Mouse (Mus musculus) spleen, postnatal 4 days (tissue): ENCODE measurements around the gene Areg.

Experiments
- DNase-seq, 2 experiments: peaks; one replicate each; pipeline ENCODE4 v3.0.0; 2022; ENCODE audit warnings: low spot score in 2 of 2

Areg gene

DNA sequence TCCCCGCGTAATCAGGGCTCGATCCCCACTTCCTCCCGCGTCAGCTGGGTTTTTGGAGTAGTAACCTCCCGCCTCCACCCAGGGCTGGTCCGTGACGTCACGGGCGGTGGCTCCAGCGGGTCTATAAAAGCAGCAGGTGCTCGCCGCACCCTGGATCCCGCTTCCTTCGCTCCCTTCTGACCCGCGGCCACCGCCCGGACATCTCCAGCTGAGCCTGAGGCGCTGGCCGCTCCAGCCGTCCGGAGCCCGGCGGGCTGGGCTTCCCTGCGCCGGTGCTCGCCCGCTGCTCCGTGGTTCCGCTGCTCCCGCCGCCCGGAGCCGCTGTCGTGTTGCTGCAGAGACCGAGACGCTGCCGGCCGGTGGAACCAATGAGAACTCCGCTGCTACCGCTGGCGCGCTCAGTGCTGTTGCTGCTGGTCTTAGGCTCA lies at the start of gene Areg:
Gene Areg, plus strand, starts transcription at position 154 of the 428 bp plus-strand sequence.
- peak in 1 of 2 experiments; percentile 61 for DNase-seq

DNA sequence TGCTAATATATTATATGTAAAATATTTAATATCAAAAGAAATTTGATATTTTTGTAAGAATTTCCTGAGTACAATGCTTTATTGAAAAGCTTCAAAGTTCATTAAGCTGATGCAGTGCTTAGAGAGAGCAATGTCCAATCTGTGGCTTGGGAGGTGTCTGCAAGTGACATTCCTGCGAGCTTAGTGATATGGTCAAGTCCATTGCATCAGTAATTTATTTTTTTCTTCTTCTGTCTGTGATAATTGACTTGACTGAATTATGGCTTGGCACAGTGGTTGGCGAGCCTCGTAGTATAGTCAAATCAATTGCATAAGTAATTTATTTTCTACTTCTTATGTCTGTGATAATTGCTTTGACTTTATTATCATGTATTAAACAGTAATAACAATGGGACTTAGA lies 49.1 kb upstream of the Areg start:
- no peak for DNase-seq

DNA sequence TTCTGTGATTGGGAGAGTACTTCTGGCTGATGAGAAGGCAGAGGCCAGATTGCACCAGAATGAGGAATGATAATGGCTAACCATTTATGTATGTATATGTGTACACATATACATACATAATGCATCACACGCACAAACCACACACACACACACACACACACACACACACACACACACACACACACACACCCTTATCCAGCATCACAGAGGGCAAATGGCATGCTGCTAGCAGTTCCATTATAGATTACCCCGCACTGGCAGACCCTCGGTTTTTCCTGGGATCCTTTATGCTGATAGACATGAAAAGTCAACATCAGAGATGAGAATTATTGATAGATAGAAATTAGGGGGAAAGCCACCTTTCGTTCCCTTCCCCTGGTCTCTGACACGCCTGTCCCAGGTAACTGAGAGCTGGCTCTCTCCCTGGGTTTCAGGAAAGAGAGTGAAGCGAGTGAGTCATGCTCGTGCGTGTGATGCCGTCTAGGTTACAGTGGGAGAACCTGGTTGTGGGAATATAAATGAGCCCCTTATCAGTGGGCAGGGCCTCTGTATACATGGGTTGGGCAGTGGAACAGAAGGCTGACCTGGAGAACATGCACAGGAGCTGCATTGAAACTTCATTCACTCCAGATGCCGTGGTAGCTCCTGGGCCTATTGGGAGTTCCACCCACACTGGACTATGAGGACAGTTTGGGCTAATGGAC lies 41.3 kb upstream of the Areg start:
- DNase-seq, result no peak

DNA sequence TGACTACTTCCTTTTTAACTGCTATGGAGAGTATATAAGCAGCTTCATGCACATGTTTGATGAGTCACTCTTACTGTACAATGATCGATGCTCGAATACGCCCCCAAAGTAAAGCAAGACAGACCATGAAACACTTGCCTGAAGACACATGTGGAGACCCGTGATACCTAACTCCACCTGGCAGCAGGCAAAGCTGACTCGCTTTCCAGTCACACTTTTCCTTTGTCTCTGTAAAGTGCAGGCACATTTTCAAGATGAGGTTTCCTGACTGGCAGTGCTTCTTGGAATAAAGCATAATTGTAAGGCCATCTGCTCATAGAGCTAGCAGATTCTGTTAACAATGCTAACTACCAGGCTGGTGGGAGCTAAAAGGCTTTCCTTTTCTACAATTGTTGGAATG lies 37.7 kb upstream of the Areg start:
- DNase-seq, result no peak

DNA sequence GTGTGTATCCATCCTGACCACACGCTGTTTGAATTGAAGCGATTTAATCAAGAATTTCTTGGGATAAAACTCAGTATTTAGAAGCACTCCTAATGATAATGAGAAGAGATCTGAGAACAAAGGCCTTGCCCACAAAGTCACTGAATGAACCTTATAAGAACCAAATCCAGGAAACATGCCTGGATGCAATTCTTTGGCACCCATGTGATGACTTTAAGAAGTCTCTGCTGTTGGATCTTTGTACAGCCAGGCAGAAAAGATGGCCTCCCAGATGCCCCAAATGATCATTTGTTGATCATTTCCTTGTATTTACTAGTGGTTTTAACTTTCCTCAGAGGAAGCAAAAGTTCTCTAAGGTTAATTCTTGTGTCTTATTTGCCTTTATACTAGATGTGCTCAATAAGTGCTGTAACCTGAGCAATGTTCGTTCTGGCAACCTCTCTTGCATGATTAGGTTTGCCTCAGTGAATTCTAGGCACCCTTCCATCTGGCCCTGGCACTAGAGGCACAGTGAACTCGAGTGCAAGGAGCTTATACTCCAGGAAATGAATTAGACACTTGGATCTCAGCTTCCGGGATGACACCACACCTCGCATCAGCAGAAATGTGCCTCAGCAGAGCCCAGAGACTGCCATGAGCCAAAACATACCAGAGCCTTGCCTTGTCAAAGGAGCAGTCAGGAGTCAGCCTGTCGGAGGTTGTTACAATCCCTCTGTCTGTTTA lies 35.3 kb upstream of the Areg start:
- DNase-seq, result no peak

DNA sequence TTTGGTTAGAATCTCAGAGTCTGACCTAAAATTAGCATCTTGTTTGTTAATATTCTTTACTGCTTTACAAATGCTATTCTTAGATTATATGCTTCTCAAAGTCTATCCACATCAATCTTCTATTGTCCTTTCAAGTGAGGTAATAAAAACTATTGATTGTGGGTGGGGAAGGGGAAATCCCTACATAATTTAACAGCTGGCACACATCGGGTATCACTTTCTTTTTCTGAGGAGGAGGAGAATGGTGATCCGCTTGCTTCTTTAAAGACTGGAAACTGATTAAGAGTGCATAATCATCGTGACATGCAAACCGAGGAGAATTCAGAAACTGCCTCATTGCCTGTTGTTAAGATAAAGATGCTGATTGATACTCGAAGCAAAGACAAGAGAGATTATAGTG lies 33.2 kb upstream of the Areg start:
- no peak for DNase-seq

DNA sequence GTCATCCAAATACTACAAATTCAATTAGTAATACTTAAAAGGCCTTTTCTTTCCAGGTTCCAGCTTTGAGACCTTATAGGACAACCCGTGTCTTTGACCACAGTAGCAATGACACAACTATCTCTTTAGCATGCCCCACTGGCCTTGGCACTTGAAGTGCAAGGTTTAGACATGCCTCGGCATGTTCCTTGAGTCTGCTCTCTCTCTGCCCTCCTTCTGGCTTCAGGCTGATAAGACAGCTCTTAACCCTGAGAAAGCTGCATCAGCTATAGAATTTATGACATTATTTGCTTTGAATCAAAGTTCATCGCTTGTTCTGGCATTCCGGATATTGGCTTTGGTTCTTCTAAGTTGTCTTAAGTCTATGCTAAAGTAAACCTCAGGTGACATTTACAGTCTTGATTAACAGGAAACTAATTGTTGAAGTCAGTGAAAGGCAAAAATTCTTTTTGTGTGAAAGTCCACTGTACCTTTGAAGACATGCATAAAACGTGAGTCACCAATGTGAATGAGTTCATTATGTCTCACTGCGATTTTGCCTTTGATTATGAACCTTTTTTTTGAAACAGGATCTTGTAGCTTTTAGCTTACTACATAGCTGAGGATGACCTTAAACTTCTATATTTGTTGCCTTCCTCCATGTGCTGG lies 29.3 kb upstream of the Areg start:
- no peak for DNase-seq

DNA sequence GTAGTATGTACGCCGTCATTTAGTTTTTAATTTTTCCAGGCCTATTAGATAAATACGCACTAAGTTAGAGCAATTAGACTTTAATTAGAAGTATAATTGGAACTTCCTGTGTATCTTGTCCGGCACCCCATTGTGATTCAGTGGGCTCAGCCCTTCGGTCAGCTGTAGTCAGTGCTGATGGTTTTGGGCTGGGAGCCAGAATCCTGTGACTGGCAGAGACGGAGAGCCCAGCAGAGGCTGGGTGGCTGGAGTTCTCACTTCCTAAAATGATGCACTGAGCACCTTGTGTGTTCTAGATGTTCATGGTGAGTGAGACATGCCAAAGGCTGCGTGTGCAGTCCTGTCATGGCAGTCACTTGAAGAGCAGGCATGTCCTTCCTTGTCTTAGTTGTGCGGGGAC lies 28.4 kb upstream of the Areg start:
- no peak for DNase-seq

DNA sequence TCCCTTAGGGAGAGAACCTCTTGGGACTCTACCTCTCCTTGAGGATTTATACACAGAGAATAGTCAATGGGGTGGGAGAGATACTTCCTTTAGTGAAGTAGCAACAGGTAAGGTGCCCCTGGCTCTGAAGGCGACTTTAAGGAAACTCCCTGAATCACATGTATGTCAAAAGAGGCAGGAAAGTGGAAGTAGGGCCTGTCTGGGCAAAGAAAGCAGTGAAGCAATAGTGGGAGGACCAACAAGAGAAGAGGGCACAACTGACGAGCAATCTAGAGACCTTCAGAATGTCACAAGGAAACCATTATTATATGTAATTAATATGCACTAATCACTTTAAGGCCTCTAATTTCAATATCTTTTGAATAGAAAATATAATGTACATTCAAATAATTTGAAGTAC lies 25.4 kb upstream of the Areg start:
- DNase-seq, result no peak

DNA sequence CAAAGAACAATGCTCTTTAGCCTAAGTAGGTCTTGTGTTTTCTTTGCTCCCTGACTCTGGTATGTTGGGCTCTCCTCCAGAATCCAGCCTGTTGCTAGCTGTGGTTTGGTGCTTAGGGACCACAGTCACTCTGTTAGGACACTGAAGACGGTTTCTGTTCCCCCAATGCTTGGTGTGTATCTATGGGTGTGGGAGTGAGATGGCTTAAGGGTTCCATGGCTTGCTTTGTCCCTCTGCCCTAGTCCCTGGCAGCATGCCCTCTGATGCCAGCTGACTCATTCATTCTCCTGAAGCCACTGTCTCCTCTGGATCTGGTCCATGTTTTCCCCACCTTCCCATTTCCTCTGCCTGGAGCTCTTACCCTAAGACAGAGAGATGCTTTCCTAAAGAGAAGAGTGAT lies 24.8 kb upstream of the Areg start:
- no peak for DNase-seq

DNA sequence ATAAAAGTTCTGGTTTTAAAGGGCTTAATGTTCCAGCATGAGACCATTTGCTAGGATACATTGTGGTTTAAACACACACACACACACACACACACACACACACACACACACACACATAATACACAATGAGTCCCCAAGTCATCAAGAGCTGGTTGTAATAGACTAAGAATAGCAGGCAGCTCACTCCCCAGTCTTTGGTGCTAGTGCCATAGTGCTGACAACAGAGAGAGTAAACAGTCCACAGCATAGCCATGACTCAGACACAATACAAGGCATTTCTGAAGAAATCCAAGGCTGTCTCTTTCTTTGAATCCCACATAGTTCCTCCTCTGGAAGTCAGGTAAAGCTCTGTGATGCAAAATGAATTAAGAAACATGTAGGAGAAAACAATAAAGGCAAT lies 20.8 kb upstream of the Areg start:
- no peak for DNase-seq

DNA sequence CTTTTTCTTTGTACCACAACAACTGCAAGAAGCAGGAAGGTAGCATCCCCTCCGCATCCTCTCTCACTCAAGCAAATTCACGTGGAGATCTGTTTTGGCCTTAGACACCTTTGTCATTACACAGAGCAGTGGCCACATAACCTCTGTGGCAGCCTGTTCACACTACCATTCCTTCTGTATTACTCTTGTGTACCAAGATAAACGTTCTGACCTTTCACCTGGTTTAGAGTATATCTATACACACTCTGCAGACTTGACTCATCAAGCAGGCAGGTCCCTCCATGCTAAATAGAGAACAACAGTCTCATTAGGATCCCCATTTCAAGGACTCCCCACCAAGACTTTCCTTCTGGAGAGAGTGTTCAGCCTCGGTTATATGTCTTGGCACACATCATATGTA lies 16.0 kb upstream of the Areg start:
- DNase-seq, result no peak

DNA sequence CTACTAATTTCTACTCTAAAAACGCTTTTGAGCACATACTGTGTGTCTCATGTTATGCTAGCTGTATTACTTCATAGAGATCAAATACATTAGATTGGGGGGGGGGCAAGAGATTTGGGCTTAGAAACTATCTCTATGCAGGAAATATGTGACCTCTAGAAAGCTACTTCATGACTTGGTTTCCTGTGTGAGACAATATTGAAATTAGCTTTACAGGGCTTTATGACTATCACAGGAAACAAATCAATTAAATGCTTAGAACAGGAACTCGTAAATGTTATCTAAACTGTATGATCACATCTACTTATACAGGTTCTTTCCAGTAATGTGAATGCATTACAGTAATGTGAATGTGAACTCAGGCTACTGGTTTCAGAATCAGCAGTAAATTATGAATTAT lies 15.3 kb upstream of the Areg start:
- no peak for DNase-seq

DNA sequence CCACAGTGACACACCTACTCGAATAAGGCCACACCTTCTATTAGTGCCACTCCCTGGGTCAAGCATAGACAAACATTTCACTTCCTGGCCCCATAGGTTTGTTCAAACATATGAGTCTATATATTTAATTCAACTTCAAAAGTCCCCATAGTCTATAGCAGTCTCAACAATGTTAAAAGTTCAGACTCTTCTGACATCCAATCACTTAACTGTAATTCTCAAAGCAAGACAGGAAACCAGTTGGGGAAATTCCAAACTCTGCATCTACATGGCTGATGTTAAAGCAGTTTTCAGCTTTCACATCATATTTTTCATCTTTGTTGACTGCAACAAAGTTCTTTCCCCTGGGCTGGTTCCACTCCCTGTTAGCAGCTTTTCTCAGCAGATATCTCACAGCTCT lies 12.8 kb upstream of the Areg start:
- no peak for DNase-seq

DNA sequence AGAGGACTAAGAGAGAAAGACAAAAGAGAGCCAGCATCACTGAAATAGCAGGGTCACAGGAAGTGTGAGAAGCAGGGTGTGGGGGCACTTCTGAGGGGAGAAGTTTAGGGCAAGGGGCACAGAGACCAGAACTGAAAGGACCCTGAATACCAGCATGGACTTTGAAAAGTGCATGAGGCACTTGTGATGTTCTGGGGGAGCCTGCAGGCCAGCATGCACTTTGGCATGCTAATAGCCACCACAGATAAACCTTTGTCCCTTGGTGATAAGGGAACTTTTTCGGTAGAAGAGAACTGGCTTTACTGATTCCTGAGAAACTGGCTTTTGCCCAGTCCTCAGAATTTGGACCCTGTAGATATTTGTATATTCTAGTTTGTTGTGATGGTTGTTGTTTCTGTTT lies 4.4 kb upstream of the Areg start:
- no peak for DNase-seq

DNA sequence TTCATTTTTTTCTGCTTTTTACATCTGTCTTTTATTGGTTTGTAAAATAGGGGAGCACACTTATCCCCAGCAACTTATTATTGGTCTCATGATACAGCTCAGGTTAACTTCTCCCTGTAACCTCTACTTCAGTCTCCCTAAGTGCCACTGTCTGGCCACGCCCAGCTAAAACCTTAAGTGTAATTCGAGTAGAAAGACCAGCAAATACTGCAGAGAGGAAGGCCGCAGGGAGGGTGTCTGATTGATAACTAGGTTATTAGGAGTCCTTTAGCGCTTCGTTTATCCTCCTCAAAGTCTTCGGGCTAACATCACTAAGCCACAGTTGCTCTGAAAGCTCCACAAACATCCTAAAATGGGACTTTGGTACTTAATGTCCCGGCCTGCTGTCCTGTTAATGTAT lies 429 bp upstream of the Areg start:
- DNase-seq, result no peak

DNA sequence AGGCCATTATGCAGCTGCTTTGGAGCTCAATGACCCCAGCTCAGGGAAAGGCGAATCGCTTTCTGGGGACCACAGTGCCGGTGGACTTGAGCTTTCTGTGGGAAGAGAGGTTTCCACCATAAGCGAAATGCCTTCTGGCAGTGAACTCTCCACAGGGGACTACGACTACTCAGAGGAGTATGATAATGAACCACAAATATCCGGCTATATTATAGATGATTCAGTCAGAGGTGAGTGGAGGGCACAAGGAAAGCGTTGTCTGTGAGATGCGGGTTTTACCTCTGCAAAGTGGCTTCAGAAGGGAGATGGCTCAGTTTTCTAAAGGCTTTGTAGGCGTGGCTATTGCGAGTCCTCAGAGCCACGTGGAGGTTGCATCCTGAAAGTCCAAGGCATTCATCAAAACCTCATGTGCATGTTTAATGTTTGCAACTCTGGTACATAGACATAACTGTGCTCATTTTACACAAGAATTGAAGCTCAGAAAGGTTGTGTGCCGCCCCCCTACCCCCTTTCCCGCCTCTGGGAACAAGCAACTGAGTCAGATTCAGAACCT lies 1.6 kb downstream of the Areg start:
- no peak for DNase-seq

DNA sequence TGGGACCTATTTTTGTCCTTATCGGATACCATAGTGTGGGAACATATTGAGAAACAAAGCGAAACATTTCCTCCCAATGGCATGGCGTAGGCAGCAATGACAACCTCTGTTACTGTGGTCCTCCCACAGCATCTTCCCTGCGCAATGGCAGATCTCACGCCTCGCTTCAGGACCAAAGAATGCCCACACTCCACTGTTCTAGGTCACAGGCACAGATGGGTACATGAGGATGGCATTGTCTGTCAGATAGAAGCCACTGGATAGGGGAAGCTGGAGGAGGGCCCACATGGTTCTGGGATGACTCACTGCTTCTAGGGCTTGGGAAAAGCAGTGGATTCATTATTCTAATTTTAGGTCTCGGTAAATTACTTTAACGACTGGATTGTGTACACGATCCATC lies 5.6 kb downstream of the Areg start:
- DNase-seq, result no peak

DNA sequence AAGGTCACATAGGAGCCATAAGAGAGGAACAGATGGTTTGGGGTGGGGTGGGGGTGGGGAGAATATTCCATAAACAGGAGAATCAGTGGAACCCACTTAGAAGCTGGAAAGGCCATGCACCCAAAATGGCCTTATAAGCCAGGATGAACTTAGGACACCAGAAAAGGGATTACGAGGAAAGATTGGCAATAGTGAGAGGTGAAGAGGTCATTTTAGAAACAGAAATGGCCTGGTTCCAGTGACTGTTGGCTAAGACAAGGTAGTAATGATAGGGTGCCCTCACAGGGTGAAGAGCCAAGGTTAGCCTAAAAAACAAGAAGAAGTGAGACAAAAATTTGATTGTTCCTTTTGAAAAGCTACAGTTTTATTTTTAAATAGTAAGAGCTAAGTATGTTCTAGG lies 7.6 kb downstream of the Areg start:
- DNase-seq, result no peak

DNA sequence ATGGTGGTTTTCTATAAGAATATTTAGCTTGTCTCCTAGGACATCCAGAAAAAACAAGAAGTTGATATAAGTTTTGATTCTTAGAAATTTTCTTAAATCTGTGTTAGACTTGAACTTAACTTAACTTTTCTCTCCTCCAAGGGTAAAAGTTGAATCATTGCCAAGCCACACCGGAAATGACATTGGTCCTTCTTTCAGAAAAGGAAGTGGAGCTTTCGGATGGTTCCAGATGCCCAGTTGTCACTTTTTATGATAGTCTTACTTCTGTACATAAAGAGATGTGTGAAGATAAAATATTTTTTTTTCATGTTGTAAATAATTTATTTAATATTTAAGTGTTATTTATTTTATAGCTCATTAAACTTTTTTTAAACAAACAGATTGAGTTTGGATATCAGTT lies 8.7 kb downstream of the Areg start:
- DNase-seq, result no peak

DNA sequence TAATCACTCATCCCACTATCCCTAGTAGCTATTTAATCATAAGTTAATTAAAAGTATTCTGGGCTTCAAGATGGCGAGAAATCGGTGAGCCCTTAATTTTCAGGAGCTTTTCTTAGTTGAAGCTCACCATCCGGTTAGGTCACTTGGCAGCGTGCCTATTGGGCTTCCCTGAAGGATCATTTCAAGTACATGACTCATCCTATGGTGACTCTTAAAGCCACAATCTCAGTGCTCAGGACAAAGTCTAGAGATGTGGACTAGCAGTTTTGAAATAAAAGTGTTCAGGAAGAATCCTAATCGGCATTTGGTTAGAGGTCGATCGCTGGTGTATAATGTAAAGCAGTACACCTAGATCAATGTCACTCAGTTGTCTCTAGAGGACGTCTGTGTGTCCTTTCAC lies 17.3 kb downstream of the Areg start:
- no peak for DNase-seq

DNA sequence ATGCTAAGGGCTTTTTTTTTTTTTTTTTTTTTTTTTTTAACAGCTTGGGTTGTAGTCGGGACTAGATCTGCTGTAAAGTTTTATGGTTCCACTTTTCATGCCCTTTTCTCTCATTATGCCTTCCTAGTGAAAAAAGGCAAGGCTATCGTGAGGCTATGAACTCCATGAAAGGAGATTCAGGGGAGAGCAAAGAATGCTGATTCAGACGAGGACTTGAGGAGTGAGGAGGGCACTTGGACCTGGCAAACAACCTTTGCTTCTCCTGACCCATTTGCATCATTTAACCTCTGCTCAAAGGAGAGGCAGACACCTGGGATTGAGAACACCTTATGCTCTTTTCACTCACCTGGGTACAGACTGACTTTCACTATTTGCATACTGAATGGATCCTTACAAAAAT lies 17.8 kb downstream of the Areg start:
- no peak for DNase-seq

DNA sequence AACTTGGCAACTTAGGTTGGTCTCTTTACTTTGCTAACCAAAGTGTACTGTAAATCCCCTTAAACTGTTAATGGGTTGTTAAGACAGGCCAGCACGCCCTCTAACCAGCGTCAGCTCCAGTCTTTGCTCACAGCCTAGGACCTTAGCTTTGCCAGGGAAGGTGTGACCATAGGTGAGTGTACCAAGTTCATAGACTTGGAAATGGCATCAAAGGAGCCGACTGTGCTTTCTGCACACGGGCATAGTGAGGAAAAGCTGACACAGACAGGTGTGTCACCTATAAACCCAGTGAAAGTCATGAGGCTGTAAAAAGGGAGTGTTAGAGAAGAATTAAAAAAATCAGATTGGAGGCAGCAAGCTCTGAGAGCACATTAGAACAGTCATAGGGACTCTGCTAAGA lies 23.4 kb downstream of the Areg start:
- DNase-seq, result no peak
